Mouse (Mus musculus) B cell, adult (primary cell): Measurements from ENCODE around the gene Col24a1. TPM values are rescaled to one million over a fixed set of nuclear protein-coding genes. Genes with fewer than 3 reads are reported as not detected.

Experiments
- total RNA-seq: library from RNA; stranded (reverse); gene quantifications from 4 replicates; pipeline ENCODE4 v1.2.4, GENCODE M21; 2023; ENCODE audit not compliant: inconsistent age

Gene Col24a1
- total RNA-seq, result not detected in 4 replicates

GRCm38 (mm10) chr3:145292337-145293134, at the start of gene Col24a1:
Gene Col24a1 (plus strand): TSS chr3:145292472.

GRCm38 (mm10) chr3:145575743-145576481, 283.6 kb downstream of the Col24a1 start, which contains the start of gene Znhit6:
Gene Znhit6 (plus strand): TSS chr3:145576205.

Other genes with a start within 250 kb of the Col24a1 start
- gene Clca2, start 193.0 kb upstream of the Col24a1 start, total RNA-seq, result not detected in 4 replicates
- gene Odf2l, start 173.9 kb upstream of the Col24a1 start, total RNA-seq, result 20.8 to 24.8 TPM (median 24.0 TPM) in 4 replicates